Mouse (Mus musculus) heart, embryonic 16.5 days (tissue): ENCODE measurements around the gene Myo7a. TPM values are rescaled to one million over a fixed set of nuclear protein-coding genes. Genes with fewer than 3 reads are reported as not detected.
A peak's percentile ranks its signal among the peaks of the same experiment; 100 is the strongest.

Experiments used
- ATAC-seq: fragments of 200-750 bp; cut with Nextera tagmentation; replicated peaks from 2 replicates; pipeline ENCODE4 v1.8.0; 2017; ENCODE audit warnings: moderate number of reproducible peaks; ENCODE audit not compliant: insufficient read depth, low FRiP score; ENCODE audit errors: extremely low read depth
- H3K27ac ChIP-seq: fragments of 300-500 bp; sonication (generic); 2 replicates; pipeline ENCODE4 v1.5.1; 2014; ENCODE audit warnings: mild to moderate bottlenecking, low read length, control low read depth, moderate library complexity
- H3K27me3 ChIP-seq: fragments of 300-500 bp; sonication (generic); 2 replicates; pipeline ENCODE4 v1.6.1; 2014; ENCODE audit warnings: low read length, mixed read lengths; ENCODE audit not compliant: control insufficient read depth, insufficient read depth
- H3K36me3 ChIP-seq: fragments of 300-500 bp; sonication (generic); 2 replicates; pipeline ENCODE4 v1.6.1; 2014; ENCODE audit not compliant: control insufficient read depth, insufficient read depth
- H3K4me1 ChIP-seq: fragments of 300-500 bp; sonication (generic); 2 replicates; pipeline ENCODE4 v1.6.1; 2014; ENCODE audit warnings: low read length, mixed read lengths; ENCODE audit not compliant: control insufficient read depth, insufficient read depth
- H3K4me2 ChIP-seq: fragments of 300-500 bp; sonication (generic); 2 replicates; pipeline ENCODE4 v1.6.1; 2014; ENCODE audit warnings: low read depth, mild to moderate bottlenecking, control low read depth, low read length
- H3K4me3 ChIP-seq: fragments of 300-500 bp; sonication (generic); 2 replicates; pipeline ENCODE4 v1.5.1; 2014; ENCODE audit warnings: mild to moderate bottlenecking, control low read depth, low read length
- H3K9ac ChIP-seq: fragments of 300-500 bp; sonication (generic); 2 replicates; pipeline ENCODE4 v1.6.1; 2014; ENCODE audit warnings: low read length, control low read depth
- H3K9me3 ChIP-seq: fragments of 300-500 bp; sonication (generic); replicated peaks from 2 replicates; pipeline ENCODE4 v1.6.1; 2016; ENCODE audit warnings: low read length; ENCODE audit not compliant: control insufficient read depth
- WGBS: fragments of 180-500 bp; shearing (Covaris S2); extraction: QIAGEN DNeasy Blood & Tissue Kit; methylation state at CpG from one replicate; pipeline ENCODE4 v1.1.7; 2014; 5-methylcytosine and 5-hydroxymethylcytosine counted together
- polyA plus RNA-seq: library from polyadenylated mRNA; unstranded; fragments of >200 nt; fragmentation: Nextera tagmentation; extraction: Ambion mirVana; gene quantifications from 2 replicates; pipeline ENCODE4 v1.2.1, GENCODE M21; 2015

Myo7a gene
- polyA plus RNA-seq, 1 experiment from 2014 or later, result 4.8 TPM

GRCm38 (mm10) chr7:98114656-98115055 is 4.7 kb downstream of the Myo7a start:
- ATAC-seq, result no peak
- 49% methylated on average over 6 of the region's 6 CpGs for WGBS
- Histone ChIP-seq H3K4me3 (no peak overlapping the region), H3K4me2 (no peak overlapping the region), H3K27ac (no peak overlapping the region), H3K4me1 (peaks cover 17% of the 10 kb centered on the region), H3K27me3 (peaks cover 27% of the 10 kb centered on the region), H3K36me3 (no peaks in the 10 kb centered on the region), H3K9ac (no peak overlapping the region), H3K9me3 (no peaks in the 10 kb centered on the region)

- 6% methylated on average over 25 of the region's 25 CpGs for WGBS
- H3K27me3 ChIP-seq, result peaks cover 27% of the 10 kb centered on the region
- H3K27ac ChIP-seq, result no peak overlapping the region
- peak overlapping the region; percentile 38 for H3K4me3 ChIP-seq
- H3K9me3 ChIP-seq, result no peaks in the 10 kb centered on the region
- H3K4me2 ChIP-seq, result peak overlapping the region; percentile 54
- H3K36me3 ChIP-seq, result no peaks in the 10 kb centered on the region
- H3K4me1 ChIP-seq, result peaks cover 7% of the 10 kb centered on the region
- H3K9ac ChIP-seq, result peak overlapping the region; percentile 59
- no peak for ATAC-seq
Observed at GRCm38 (mm10) chr7:98111233-98111632, 8.1 kb downstream of the Myo7a start.

GRCm38 (mm10) chr7:98109771-98110170 is 9.6 kb downstream of the Myo7a start:
- Histone ChIP-seq H3K9ac (no peak overlapping the region), H3K27me3 (peaks cover 27% of the 10 kb centered on the region), H3K36me3 (no peaks in the 10 kb centered on the region), H3K4me3 (no peak overlapping the region), H3K4me2 (no peak overlapping the region), H3K9me3 (no peaks in the 10 kb centered on the region), H3K27ac (no peak overlapping the region), H3K4me1 (peaks cover 5% of the 10 kb centered on the region)
- 64% methylated on average over 4 of the region's 4 CpGs for WGBS
- no peak for ATAC-seq

GRCm38 (mm10) chr7:98108636-98109430 is 10.5 kb downstream of the Myo7a start:
- 77% methylated on average over 16 of the region's 16 CpGs for WGBS
- Histone ChIP-seq H3K27ac (no peak overlapping the region), H3K9me3 (no peaks in the 10 kb centered on the region), H3K4me2 (no peak overlapping the region), H3K9ac (no peak overlapping the region), H3K4me3 (no peak overlapping the region), H3K27me3 (peaks cover 27% of the 10 kb centered on the region), H3K4me1 (peaks cover 12% of the 10 kb centered on the region), H3K36me3 (no peaks in the 10 kb centered on the region)
- no peak for ATAC-seq

- 84% methylated on average over 7 of the region's 7 CpGs for WGBS
- no peak overlapping the region for H3K27ac ChIP-seq
- H3K4me3 ChIP-seq, result no peak overlapping the region
- peaks cover 19% of the 10 kb centered on the region for H3K4me1 ChIP-seq
- H3K9me3 ChIP-seq, result no peaks in the 10 kb centered on the region
- peaks cover 12% of the 10 kb centered on the region for H3K27me3 ChIP-seq
- no peak overlapping the region for H3K4me2 ChIP-seq
- no peaks in the 10 kb centered on the region for H3K36me3 ChIP-seq
- no peak overlapping the region for H3K9ac ChIP-seq
- no peak for ATAC-seq
Observed at GRCm38 (mm10) chr7:98106272-98106671, 13.1 kb downstream of the Myo7a start.

- peak; percentile 41 for ATAC-seq
- WGBS, result 51% methylated on average over 16 of the region's 16 CpGs
Observed at GRCm38 (mm10) chr7:98104481-98105435, 14.6 kb downstream of the Myo7a start.

GRCm38 (mm10) chr7:98103942-98104292 is 15.4 kb downstream of the Myo7a start:
- WGBS, result 31% methylated on average over 5 of the region's 5 CpGs
- peaks cover 16% of the 10 kb centered on the region for H3K4me1 ChIP-seq
- H3K9ac ChIP-seq, result peak overlapping the region; percentile 36; the same call in 1 of the 2 replicates
- no peaks in the 10 kb centered on the region for H3K36me3 ChIP-seq
- peak overlapping the region; percentile 66 for H3K27ac ChIP-seq
- H3K9me3 ChIP-seq, result no peaks in the 10 kb centered on the region
- peak; percentile 65 for ATAC-seq
- H3K27me3 ChIP-seq, result no peaks in the 10 kb centered on the region; the same call in 1 of the 2 replicates
- H3K4me2 ChIP-seq, result no peak overlapping the region
- H3K4me3 ChIP-seq, result no peak overlapping the region

More at GRCm38 (mm10) chr7:98104481-98105435, 14.6 kb downstream of the Myo7a start:
- Histone ChIP-seq H3K4me3 (no peak overlapping the region), H3K9me3 (no peaks in the 10 kb centered on the region), H3K27me3 (no peaks in the 10 kb centered on the region), H3K36me3 (no peaks in the 10 kb centered on the region), H3K9ac (no peak overlapping the region), H3K4me2 (no peak overlapping the region), H3K27ac (peak overlapping the region; percentile 66), H3K4me1 (peaks cover 16% of the 10 kb centered on the region)

GRCm38 (mm10) chr7:98103002-98103941 is 16.1 kb downstream of the Myo7a start:
- peak overlapping the region; percentile 42 for H3K4me3 ChIP-seq
- H3K36me3 ChIP-seq, result no peaks in the 10 kb centered on the region
- H3K4me1 ChIP-seq, result peaks cover 16% of the 10 kb centered on the region
- ATAC-seq, result peak; percentile 28
- peak overlapping the region; percentile 72 for H3K9ac ChIP-seq
- H3K4me2 ChIP-seq, result peak overlapping the region; percentile 65
- H3K27me3 ChIP-seq, result no peaks in the 10 kb centered on the region; the same call in 1 of the 2 replicates
- 9% methylated on average over 26 of the region's 26 CpGs for WGBS
- H3K27ac ChIP-seq, result peak overlapping the region; percentile 68
- no peaks in the 10 kb centered on the region for H3K9me3 ChIP-seq
